Mouse (Mus musculus) retina, postnatal 7 days (tissue): Measurements from ENCODE around the gene A730015C16Rik.
A peak's percentile ranks its signal among the peaks of the same experiment; 100 is the strongest.

Source experiments
- DNase-seq: peaks from one replicate; pipeline ENCODE4 v3.0.0-alpha.2; 2012; ENCODE audit warnings: low read depth, low spot score

A730015C16Rik gene

GRCm38 (mm10) chr4:108830698-108831097, 17.7 kb downstream of the A730015C16Rik start:
- no peak for DNase-seq

- no peak for DNase-seq
Observed at GRCm38 (mm10) chr4:108826643-108827042, 21.8 kb downstream of the A730015C16Rik start.

GRCm38 (mm10) chr4:108826096-108826495, 22.3 kb downstream of the A730015C16Rik start:
- DNase-seq = no peak

- DNase-seq = no peak
Observed at GRCm38 (mm10) chr4:108825677-108826076, 22.7 kb downstream of the A730015C16Rik start.

- DNase-seq = no peak
Observed at GRCm38 (mm10) chr4:108811550-108811949, 36.9 kb downstream of the A730015C16Rik start.

- no peak for DNase-seq
Observed at GRCm38 (mm10) chr4:108811142-108811541, 37.3 kb downstream of the A730015C16Rik start.

GRCm38 (mm10) chr4:108803535-108803934, 44.9 kb downstream of the A730015C16Rik start:
- no peak for DNase-seq

GRCm38 (mm10) chr4:108798083-108798830, 50.2 kb downstream of the A730015C16Rik start:
- peak; percentile 42 for DNase-seq
